Mouse (Mus musculus): Measurements from ENCODE around the gene Gm12258.

Gm12258 gene

DNA sequence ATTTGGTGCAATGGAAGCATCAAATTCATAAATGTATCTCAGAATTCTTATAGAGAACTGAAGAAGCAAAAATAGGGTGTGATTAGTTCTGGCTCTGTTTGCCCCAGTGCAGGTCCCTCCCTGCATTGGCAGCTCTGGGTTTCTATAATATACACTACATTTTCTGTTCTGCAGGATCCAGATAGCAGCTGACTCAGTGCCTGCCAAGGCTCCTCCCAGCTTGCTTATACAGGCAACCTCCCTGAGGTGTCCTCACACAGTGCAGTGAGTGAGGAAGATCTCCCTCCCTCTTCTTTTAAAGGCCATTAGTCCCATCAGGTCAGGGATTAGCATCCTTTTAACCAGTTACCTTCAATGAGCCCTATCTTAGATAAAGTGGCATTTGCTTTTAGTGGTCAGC is 54.1 kb downstream of the Gm12258 start:
- no peak for DNase-seq (ENCODE audit: low spot score in 2 of 2)

DNA sequence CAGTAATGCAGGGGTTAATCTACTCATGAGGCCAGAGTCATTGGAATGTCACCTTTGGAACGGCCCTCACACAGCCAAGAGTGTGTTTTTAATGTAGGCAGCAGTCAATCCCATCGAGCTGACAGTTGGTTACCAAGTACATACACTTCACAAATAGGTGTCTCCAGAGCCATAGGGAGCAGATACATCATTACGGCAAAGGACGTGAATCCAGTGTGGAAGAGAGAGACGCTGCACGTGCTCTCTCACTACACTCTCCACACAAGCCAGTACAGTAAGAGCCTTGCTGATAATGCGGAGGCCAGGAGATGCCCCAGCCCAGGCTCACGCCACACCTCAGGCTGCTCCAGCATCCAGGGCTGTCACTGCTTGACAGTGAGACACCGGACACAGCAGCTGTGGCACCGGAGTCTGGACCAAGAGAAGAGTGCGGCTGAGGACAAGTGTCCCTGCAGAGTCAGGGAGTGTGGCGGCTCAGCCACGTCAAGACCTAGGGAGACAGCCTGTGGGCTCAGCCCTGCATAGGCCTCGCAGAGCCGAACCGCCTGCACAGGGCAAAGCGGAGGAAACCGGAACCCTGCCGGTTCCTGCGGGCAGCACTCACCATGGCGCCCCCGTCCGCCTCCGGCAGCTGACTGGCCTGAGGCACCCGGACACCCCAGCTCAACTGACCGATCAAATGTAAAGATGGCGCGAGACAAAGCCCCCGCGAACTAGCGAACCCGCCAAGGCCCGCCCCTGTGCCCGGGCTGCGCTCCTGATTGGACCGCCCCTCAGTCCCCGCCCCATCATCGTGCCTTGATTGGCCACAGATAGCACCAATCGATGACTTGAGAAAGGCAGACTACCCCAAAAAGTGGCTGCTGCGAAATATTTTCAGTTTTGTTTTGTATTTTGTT is 56.8 kb downstream of the Gm12258 start, which contains the start of gene Zfp39:
TSS of gene Zfp39 (minus strand) at position 715 of the 899 bp plus-strand sequence.
- DNase-seq (ENCODE audit: low spot score in 2 of 2), result peak; percentile 92 to 95

DNA sequence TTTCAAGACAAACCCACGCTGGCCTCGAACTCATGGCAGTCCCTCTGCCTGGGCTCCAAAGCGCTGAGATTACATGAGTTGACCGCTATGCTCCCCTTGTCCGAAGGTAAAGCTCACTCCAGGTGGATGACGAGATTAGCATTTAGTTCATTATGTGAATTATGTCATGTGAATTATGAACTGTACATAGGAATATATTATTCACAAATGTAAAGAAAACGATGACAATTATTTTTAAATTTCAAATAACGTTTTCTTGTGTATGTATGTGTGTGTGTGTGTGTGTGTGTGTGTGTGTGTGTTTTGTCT is 57.4 kb downstream of the Gm12258 start:
- DNase-seq (ENCODE audit: low spot score in 2 of 2), result no peak

DNA sequence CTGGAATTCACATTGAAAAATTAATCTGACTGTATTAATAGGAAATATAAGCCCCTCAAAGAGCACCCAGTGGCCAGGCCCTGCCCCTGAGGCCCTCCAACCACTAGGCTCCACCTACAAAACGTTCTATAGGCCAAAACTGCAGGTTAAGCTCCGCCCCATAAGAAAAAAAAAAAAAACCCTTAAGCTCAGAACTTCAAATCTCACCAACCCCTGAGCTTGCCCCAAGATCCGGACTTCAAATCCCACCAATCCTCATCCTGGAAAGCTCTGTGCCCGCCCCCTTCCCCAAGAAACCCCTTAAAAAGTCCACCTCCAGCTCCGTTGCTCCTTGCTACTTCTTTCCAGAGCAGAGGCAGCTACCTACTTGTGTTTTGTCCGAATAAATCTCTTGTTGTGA is 57.9 kb downstream of the Gm12258 start:
- DNase-seq (ENCODE audit: low spot score in 2 of 2), result no peak

All from frontal cortex, postnatal 25 days (tissue).